Mouse (Mus musculus): ENCODE measurements at regions not wholly inside any gene's neighbourhood (a gene's known extent, or its start where the extent isn't known, plus 50 kb on each side); places are given as distances from the start of the nearest gene placed in this dataset.

DNA sequence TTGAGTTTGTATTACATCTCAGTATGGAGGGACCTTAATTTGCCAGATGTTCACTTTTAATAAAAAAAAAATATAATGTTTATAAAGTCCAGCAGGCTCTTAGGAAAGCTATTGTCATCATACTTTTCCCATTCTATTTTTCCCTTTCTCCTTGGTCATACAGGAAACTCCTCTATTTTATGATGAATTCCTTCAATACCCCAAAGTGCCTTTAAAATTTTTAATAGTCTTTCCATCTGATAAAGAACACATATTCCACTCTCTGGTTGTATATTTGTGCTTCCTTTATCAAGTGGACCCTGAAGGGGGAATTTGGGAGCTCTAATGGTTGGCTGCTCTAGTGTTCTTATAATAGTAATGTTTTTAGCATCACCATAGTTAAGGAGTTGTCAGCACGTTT is 2253.8 kb upstream of the Pcdh20 start:
- DNase-seq (ENCODE audit: low read depth, low spot score): no peak

- peak; percentile 22 for DNase-seq (ENCODE audit: low read depth, low spot score)
Measured at GRCm38 (mm10) chr14:90680377-90680776, 2209.2 kb upstream of the Pcdh20 start.

DNA sequence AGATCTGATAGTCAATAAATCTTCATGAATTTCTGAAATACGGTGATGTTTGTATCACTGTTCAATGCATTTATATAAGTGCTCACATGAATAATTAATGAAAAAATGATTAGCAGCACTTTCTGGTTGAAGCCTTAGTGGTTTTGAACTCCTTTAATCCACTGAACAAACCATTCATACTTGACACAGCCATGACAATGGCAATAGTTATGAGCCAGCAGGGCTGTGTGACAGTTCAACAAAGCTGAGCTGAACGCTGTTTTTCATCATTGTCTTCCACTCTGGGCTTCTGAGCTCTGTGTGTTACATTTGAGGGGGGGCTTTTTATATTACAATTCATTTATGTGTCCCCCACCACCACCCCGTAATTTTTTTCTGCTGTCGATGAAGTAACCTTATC is 2199.2 kb upstream of the Pcdh20 start:
- no peak for DNase-seq (ENCODE audit: low read depth, low spot score)
